Mouse (Mus musculus) v-Abl transformed pro-B cells (cell line): ENCODE data around the gene Ezh1.
"Not testable (repeated sequence)": the region's sequence is repeated elsewhere in the genome, so short reads cannot be mapped to it uniquely, and the experiment has no call there.

ENCODE experiments used
- in situ Hi-C, 2 experiments: fragments of 400-800 bp; cut with MboI; formaldehyde crosslinking; loops; one replicate each; pipeline ENCODE4 v1.15.1; 2025; ENCODE audit not compliant: unreplicated experiment in 2 of 2

Ezh1 gene

DNA sequence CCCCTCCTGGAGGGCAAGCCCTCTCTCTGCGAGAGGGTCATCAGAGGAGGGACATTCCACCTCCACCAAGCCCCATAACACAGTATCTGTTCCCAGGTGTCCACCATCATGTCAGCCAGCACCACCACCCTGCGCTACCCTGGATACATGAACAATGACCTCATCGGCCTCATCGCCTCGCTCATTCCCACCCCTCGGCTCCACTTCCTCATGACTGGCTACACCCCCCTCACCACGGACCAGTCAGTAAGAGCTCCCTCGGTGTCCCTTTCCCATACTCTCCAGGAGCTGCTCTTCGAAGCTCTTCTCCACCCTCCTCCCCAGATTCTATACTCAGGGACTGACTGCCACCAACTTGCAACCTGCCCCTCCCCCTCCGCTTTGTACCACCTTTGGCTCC lies 66.1 kb downstream of the Ezh1 start:
- in situ Hi-C loops: not testable (repeated sequence)

DNA sequence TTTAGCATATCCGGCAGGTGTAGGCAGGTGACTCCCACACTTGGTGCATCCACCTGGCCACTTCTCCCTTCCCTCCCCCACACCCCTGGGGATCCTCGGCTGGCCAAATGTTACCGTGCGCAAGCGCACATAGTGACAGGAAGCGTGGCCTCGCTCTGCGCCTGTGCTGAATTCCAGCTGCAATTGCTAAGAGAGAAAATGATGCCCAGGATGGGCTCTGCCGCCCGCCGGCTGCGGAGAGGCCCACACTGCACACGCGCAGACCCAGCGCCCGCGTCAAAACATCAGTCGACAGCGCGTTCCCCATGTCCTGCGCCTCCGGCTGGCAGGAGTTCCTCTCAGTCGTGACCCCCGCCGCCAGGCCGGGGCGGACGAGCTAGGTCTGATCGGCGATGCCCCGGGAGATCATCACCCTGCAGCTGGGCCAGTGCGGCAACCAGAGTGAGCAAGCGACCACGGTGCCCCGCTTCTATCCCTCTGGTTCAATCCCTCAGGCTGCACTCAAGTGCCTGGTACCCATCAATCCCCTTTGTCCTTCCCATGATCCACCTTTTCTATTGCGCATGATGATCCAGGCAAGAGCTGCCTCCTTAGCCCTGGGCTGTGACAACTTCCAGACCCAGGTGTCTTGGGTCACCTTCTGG lies 70.4 kb downstream of the Ezh1 start, which contains the start of gene Tubg2:
TSS of gene Tubg2 (plus strand) at position 180 of the 644 bp plus-strand sequence.
- in situ Hi-C loops: no loop called here

DNA sequence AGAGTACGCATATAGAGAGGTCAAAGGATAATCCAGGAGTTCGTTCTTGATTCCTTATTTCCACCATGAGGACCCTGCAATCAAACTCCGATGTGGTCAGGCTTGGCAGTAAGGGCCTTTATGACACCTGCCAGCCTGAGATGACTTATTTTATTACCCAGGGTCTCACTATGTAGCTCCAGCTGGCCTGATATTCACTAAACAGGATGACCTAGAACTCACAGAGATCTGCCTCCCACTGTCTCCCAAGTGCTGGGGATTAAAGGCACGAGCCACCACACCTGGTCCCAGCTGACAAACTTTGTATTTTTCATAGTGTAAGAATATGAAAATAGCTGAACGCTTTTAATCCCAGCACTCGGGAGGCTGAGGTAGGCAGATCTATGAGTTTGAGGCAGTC lies 71.1 kb downstream of the Ezh1 start:
- in situ Hi-C loops: no loop called here

DNA sequence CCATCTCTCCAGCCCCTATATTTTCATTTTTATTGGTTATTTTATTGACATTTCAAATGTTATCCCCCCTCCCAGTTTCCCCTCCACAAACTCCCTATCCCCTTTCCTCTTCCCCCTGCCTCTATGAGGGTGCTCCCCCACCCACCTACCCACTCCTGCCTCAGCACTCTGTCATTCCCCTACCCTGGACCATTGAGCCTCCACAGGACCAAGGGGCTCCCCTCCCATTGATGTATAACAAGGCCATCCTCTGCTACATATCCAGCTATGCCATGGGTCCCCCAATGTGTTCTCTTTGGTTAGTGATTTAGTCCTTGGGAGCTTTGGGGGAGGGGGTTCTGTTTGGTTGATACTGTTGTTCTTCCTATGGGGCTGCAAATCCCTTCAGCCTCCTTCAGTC lies 71.6 kb downstream of the Ezh1 start:
- in situ Hi-C loops: no loop called here

DNA sequence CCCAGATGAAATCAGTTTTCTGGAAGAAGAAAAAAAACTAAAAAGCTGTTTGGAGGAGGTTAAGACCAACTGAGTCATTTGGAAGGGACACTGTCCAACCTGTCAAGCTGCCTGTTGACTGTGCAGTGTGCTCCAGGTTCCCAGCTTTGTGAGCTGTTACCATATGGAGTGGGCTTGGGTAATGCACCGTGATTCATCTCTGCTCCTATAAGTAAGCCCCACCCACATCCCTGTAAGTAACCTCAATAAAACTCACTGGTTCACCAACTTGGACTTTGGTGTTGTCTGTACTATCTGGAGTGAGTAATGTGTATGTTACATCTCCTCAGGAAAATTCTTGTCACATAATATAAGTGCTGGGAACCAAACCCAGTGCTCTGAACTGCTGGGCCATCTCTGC lies 73.4 kb downstream of the Ezh1 start:
- in situ Hi-C loops: no loop called here

DNA sequence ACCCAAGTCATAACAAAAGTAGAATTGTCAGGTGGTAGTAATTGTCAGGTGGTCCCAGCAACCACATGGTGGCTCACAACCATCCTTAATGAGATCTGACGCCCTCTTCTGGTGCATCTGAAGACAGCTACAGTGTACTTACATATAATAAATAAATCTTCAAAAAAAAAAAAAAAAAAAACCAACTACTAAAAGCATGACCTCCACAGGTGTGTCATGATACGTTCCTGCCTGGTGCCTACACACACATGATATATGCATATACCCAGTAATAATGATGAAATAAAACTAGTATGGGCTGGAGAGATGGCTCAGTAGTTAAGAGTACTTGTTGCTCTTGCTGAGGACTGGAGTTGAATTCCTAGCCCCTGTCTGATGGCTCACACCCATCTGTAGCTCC lies 75.2 kb downstream of the Ezh1 start:
- in situ Hi-C loops: no loop called here

DNA sequence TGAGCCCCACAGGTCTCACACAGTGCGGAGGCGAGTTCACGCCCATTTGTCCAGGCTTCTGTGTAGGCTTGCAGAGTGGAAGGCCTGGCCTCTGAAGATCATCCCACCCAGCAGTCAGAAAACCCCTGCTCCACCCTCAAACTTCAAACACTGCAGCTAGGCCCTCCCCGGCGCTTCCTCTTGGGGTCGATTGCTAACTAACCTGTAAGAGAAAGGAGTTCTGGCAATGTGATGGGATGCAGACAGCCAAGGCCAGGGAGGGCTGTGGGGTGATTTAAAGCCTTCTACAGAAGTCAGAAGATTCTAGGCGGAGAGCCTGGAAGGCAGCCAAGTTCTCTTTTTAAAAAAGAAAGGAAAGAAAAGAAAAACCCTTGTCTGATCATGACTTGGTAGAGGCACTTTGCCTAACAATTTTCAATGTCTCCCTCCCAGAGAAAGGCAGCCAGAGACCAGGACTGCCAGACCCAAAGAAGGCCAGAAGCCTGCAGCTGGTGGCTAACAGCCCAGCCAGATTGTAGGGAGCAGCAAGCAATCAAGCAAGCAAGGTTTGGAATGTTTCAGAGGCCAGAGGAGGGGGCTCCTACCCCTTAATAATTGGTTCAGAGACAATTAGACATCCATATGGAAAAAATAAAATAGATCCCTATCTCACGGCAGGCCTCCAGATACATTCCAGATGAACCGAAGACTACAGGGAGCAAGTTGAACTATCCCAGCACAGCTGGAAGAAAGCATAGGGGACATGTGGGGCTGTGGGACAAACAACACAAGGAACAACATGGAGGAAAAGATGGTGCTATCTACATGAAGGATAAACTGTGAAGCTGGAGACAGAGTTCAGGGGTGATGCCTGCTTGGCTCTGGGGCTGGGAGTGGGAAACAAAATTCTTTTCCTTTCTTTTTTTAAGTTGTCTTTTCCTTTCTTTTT lies 76.8 kb downstream of the Ezh1 start:
- in situ Hi-C loops: no loop called here

DNA sequence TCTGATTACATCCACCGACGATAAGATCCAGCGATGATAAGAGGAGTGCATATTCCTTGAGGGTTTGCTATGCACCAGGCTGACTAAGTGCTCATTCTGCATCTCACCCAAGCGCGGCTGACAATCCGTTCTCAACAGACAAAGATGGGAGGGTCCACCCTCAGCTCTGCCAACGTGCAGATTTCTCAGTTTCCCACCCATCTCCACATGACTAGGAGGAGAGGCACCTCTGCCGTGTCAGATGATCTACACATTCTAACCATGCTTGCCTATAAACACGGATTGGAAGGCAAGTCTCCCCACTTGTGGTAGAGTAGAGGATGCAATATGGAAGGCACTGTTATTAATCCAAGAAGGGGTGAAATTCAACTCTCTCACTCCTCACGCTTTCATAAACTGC lies 77.5 kb downstream of the Ezh1 start:
- in situ Hi-C loops: no loop called here

DNA sequence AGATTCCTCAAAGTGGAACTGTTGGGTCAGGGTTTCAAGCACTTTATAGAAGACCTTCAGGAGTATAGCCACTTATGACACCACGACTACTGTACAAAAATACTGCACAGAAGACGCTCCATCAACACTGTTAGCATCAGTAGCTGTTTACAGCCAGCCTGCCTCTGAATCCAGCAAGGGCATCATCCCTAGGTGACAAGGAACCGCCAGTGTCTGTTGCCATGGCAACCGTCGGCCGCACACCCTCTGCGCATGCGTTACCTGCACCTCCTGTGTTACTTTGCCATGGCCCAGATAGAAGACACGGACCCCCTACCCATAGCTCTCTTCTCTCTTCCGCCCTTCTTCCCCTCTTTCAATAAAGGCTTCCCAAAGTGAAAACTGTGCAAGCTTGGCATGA lies 79.9 kb downstream of the Ezh1 start:
- in situ Hi-C loops: no loop called here

DNA sequence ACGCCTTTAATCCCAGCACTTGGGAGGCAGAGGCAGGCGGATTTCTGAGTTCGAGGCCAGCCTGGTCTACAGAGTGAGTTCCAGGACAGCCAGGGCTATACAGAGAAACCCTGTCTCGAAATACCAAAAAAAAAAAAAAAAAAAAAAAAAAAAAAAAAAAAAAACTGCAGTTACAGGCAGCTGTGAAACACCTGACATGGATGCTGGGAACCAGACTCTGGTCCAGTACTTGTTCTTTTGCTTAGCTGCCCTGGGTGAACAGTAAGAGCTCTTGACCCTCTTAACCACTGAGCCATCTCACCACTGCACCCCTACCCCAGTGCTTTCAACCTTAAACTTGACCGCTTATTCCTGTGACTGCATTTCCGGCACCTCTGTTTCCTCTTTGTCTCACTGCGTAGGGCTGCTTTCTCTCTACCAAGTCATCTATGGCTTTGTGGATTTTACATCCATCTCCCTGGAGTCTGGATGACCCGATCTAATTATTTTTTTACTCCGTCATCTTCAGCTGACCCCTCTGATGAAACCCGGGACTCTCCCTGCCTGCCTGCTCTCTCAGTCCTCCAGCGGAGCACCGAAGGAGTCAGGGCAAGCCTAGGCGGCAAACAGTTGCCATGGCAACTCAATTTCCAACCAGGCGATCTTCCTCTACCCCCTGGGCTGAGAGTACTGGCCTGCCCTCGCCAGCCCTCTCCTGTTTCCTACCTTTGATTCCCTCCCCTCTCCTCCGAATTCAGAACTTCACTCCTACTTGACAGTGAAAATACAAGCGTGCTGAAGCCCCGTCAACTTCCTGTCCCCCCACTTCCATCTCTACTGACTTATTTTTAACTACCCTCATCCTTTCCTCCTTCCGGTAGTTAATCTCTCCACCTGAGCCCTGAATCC lies 82.7 kb downstream of the Ezh1 start:
- in situ Hi-C loops: no loop called here

DNA sequence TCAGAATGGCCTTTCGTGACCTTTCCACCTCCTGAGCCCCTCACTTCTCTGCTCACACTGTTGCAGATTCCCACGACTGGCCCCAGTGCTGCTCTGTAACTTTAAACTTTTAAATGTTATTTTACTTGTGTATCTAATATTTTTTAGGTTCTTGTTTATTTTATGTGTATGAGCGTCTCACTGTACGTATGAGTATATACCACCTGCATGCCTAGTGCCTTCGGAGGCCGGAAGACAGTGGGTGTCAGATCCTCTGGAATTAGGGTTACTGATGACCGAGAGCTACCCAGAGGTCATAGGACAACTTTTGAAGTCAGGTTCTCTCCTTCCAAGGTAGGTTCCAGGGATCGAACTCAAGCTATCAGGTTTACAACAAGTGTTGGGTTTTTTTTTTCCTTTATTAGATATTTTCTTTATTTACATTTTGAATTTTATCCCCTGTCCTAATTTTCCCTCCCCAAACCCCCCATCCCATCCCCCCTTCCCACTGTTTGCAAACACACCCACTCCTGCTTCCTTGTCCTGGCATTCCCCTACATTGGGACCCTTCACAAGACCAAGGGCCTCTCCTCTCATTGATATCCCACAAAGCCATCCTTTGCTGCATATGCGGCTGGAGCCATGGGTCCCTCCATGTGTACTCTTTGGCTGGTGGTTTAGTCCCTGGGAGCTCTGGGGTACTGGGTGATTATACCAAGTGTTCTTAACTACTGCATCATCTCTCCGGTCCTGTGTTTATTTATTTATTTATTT lies 83.9 kb downstream of the Ezh1 start:
- in situ Hi-C loops: no loop called here
